Mouse (Mus musculus) midbrain, embryonic 14.5 days (tissue): ENCODE results near the gene Anks3. TPM values are rescaled to one million over a fixed set of nuclear protein-coding genes. Genes with fewer than 3 reads are reported as not detected.
A peak's percentile ranks its signal among the peaks of the same experiment; 100 is the strongest.

ENCODE experiments used
- ATAC-seq: fragments of 200-750 bp; cut with Nextera tagmentation; 2 replicates; pipeline ENCODE4 v1.8.0; 2017; ENCODE audit warnings: moderate number of reproducible peaks, moderate library complexity; ENCODE audit not compliant: low FRiP score, low TSS enrichment
- DNase-seq: peaks from one replicate; pipeline ENCODE4 v3.0.0-alpha.2; 2015
- H3K27ac ChIP-seq: fragments of 300-500 bp; sonication (generic); replicated peaks from 2 replicates; pipeline ENCODE4 v1.5.1; 2014; ENCODE audit warnings: mild to moderate bottlenecking, low read depth, low read length, moderate library complexity
- H3K27me3 ChIP-seq: fragments of 300-500 bp; sonication (generic); 2 replicates; pipeline ENCODE4 v1.6.1; 2014; ENCODE audit warnings: low read length, control low read depth, mixed read lengths; ENCODE audit not compliant: control insufficient read depth, insufficient read depth
- H3K36me3 ChIP-seq: fragments of 300-500 bp; sonication (generic); 2 replicates; pipeline ENCODE4 v1.6.1; 2014; ENCODE audit warnings: low read length, control low read depth; ENCODE audit not compliant: control insufficient read depth, insufficient read depth
- H3K4me1 ChIP-seq: fragments of 300-500 bp; sonication (generic); 2 replicates; pipeline ENCODE4 v1.6.1; 2014; ENCODE audit warnings: mild to moderate bottlenecking, antibody characterized with exemption, low read length, control low read depth; ENCODE audit not compliant: control insufficient read depth, insufficient read depth
- H3K4me2 ChIP-seq: fragments of 300-500 bp; sonication (generic); 2 replicates; pipeline ENCODE4 v1.6.1; 2014; ENCODE audit warnings: mild to moderate bottlenecking, low read length, moderate library complexity
- H3K4me3 ChIP-seq: fragments of 300-500 bp; sonication (generic); replicated peaks from 2 replicates; pipeline ENCODE4 v1.5.1; 2014; ENCODE audit warnings: low read depth, low read length
- H3K9ac ChIP-seq: fragments of 300-500 bp; sonication (generic); replicated peaks from 2 replicates; pipeline ENCODE4 v1.6.1; 2014; ENCODE audit warnings: mild to moderate bottlenecking, low read length, moderate library complexity
- H3K9me3 ChIP-seq: fragments of 300-500 bp; sonication (generic); 2 replicates; pipeline ENCODE4 v1.6.1; 2016; ENCODE audit warnings: low read length, control low read depth, mixed read lengths; ENCODE audit not compliant: control insufficient read depth
- WGBS: fragments of 180-500 bp; shearing (Covaris S2); extraction: QIAGEN DNeasy Blood & Tissue Kit; methylation state at CpG from one replicate; pipeline ENCODE4 v1.1.7; 2014; 5-methylcytosine and 5-hydroxymethylcytosine counted together
- polyA plus RNA-seq: library from polyadenylated mRNA; unstranded; fragments of >200 nt; fragmentation: Nextera tagmentation; extraction: Ambion mirVana; gene quantifications from 2 replicates; pipeline ENCODE4 v1.2.1, GENCODE M21; 2014

The Anks3 gene
- polyA plus RNA-seq, 1 experiment from 2014 or later, result 70.6 TPM

- Histone ChIP-seq H3K4me2 (no peak overlapping the region), H3K4me1 (no peaks in the 10 kb centered on the region), H3K36me3 (peaks cover 72% of the 10 kb centered on the region), H3K9ac (no peak overlapping the region), H3K9me3 (no peaks in the 10 kb centered on the region), H3K27ac (no peak overlapping the region), H3K4me3 (no peak overlapping the region), H3K27me3 (no peaks in the 10 kb centered on the region)
- 89% methylated on average over 3 of the region's 3 CpGs for WGBS
- ATAC-seq (no peak), DNase-seq (no peak)
Measured at GRCm38 (mm10) chr16:4956609-4957008, 7.4 kb downstream of the Anks3 start.

- Histone ChIP-seq H3K9ac (no peak overlapping the region), H3K4me2 (no peak overlapping the region), H3K9me3 (no peaks in the 10 kb centered on the region), H3K27me3 (no peaks in the 10 kb centered on the region), H3K36me3 (peaks cover 88% of the 10 kb centered on the region), H3K4me1 (no peaks in the 10 kb centered on the region), H3K27ac (no peak overlapping the region), H3K4me3 (no peak overlapping the region)
- ATAC-seq (no peak), DNase-seq (no peak)
- 85% methylated on average over 4 of the region's 4 CpGs for WGBS
Measured at GRCm38 (mm10) chr16:4947378-4947777, 16.6 kb downstream of the Anks3 start.

DNA sequence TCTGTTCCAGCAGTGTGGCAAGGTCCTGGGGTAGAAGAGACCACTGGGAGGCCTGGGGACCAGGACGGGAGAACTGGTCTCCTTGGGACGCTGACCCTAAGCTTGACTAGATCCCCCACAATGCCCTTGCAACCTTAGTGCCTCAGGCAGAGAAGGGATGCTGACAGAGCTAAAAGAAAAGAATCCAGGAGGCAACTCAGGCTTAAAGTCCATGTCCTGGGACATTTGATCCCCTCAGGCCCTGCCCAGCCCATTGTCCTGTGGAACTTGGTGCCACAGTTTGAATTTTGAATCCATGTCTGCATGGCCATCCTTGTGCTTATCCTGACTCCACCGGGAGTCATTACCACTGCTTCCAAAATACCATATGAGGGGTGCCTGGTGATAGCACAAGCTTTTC lies 17.9 kb downstream of the Anks3 start:
- Histone ChIP-seq H3K4me2 (no peak overlapping the region), H3K9me3 (no peaks in the 10 kb centered on the region), H3K4me3 (no peak overlapping the region), H3K27me3 (no peaks in the 10 kb centered on the region), H3K9ac (no peak overlapping the region), H3K27ac (no peak overlapping the region), H3K36me3 (peaks cover 88% of the 10 kb centered on the region), H3K4me1 (no peaks in the 10 kb centered on the region)
- no peak for DNase-seq
- 95% methylated on average over 3 of the region's 3 CpGs for WGBS
- ATAC-seq, result no peak

DNA sequence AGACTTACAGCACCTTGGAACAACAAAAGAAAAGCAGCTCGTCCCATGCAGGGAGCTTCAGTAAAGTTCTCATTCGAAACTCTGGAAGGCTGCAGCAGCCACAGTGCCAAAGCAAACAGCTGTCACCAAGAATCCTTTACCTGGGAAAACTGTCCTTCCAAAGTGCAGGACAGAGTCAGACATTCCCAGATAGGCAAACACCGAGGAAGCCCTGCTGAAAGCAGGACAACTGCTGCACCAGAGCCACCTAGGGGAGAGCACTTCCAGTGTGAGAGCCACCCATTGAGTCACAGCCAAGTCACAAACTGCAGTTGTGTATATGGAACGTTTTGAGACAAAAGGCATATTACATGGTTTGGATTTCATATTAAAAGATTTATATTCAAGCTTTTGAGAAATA lies 18.6 kb downstream of the Anks3 start:
- ATAC-seq (no peak), DNase-seq (no peak)
- Histone ChIP-seq H3K9me3 (no peaks in the 10 kb centered on the region), H3K4me3 (no peak overlapping the region), H3K4me2 (no peak overlapping the region), H3K36me3 (peaks cover 91% of the 10 kb centered on the region), H3K9ac (no peak overlapping the region), H3K27ac (no peak overlapping the region), H3K27me3 (no peaks in the 10 kb centered on the region), H3K4me1 (no peaks in the 10 kb centered on the region; the same call in 1 of the 2 replicates)
- 82% methylated on average over 4 of the region's 4 CpGs for WGBS

DNA sequence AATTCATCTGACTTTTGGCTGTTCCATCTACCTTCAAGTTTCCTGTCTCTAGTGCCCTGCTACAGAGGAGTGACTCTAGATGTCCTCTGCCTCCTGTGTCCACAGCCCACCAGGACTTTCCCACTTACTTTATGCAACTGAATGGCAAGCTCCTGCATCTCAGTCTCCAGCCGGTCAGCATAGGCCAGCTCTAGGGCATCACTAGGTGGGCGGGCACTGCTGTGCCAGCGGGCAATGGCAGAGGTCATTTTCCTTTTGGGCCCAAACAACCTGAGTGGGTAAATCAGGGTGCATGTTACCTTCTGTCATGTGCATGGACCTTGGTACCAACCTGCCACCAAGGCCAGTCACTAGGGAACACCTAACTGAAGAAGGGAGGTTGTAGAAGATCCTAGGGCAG lies 20.6 kb downstream of the Anks3 start:
- no peak overlapping the region for H3K9ac ChIP-seq
- no peaks in the 10 kb centered on the region for H3K9me3 ChIP-seq
- H3K27me3 ChIP-seq, result no peaks in the 10 kb centered on the region
- H3K27ac ChIP-seq, result no peak overlapping the region
- no peak overlapping the region for H3K4me3 ChIP-seq
- DNase-seq (no peak), ATAC-seq (no peak)
- no peak overlapping the region for H3K4me2 ChIP-seq
- peaks cover 81% of the 10 kb centered on the region for H3K36me3 ChIP-seq
- H3K4me1 ChIP-seq, result peaks cover 9% of the 10 kb centered on the region
- 97% methylated on average over 3 of the region's 3 CpGs for WGBS

DNA sequence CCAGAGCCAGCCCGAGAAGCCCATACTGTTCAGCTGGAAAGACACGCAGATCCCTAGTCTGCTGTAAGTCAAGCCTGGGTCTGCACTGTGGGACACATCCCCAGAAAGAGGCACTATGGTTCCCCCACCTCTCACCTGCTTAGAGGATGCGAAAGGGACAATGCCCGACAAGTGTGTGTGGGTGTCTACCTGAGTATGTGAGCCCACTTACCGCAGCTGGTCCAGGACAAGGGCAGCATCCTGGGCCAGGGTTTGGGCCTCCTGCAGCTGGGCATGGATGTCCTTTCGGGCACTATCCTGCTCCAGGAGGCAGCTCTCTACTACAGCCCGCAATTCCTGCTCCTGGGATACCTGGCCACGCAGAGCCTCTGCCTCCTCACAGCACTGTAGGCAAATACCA lies 21.1 kb downstream of the Anks3 start:
- H3K9ac ChIP-seq, result no peak overlapping the region
- H3K9me3 ChIP-seq, result no peaks in the 10 kb centered on the region
- 96% methylated on average over 8 of the region's 8 CpGs for WGBS
- peaks cover 75% of the 10 kb centered on the region for H3K36me3 ChIP-seq
- H3K4me3 ChIP-seq, result no peak overlapping the region
- DNase-seq, result no peak
- no peak overlapping the region for H3K4me2 ChIP-seq
- peaks cover 9% of the 10 kb centered on the region for H3K4me1 ChIP-seq
- no peak overlapping the region for H3K27ac ChIP-seq
- H3K27me3 ChIP-seq, result no peaks in the 10 kb centered on the region
- ATAC-seq, result no peak

DNA sequence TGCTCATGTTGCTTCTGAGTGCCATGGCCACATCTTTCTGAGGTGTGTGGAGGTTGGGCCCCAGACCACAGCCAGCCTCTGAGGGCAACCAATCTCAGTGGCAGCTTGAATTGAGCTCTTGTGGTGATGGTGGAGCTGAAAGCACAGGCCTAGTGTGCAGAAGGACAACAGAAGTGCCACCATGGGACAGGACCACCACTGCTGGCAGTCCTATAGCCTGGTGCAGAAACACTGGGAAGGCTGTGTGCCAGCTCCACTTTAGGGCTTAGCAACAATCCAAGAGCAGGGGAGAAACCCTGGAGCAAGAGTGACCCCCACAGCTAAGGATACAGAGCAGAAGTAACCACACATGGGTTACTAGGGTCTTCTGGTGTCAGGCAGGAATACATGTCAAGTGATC lies 23.0 kb downstream of the Anks3 start:
- H3K4me2 ChIP-seq, result no peak overlapping the region
- H3K9ac ChIP-seq, result no peak overlapping the region
- peaks cover 9% of the 10 kb centered on the region for H3K4me1 ChIP-seq
- DNase-seq, result no peak
- no peak for ATAC-seq
- H3K27me3 ChIP-seq, result no peaks in the 10 kb centered on the region
- no peak overlapping the region for H3K27ac ChIP-seq
- H3K9me3 ChIP-seq, result no peaks in the 10 kb centered on the region
- H3K4me3 ChIP-seq, result no peak overlapping the region
- H3K36me3 ChIP-seq, result peaks cover 74% of the 10 kb centered on the region

DNA sequence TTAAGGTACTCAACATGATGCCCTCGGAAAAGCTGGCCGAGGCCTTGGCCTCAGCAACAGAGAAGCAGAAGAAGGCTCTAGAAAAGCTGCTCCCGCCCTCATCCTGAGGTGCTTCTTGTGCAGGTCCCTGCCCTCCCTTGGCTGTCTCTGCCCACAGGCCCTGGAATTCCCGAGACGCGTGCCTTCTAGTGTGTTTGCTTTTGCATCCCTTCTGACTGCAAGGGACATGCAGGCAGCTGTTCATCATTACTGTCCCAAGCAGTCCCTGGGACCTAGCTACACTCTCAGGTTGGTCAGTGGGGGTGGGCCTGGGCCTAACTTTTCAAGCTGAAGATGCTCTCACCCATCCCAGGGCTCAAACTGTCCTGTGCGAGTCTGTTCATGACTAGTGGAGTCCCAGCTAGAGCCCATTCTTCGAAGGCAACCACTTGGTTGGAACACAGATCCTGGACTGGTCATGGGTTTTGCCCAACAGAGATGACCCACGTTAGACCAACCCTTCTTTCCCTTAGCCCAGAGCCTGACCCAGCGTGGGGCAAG lies 23.6 kb downstream of the Anks3 start:
- peaks cover 75% of the 10 kb centered on the region for H3K36me3 ChIP-seq
- no peak overlapping the region for H3K27ac ChIP-seq
- DNase-seq (no peak), ATAC-seq (no peak)
- peak overlapping the region; percentile 93 for H3K4me2 ChIP-seq
- 94% methylated on average over 10 of the region's 10 CpGs for WGBS
- no peaks in the 10 kb centered on the region for H3K9me3 ChIP-seq
- peaks cover 9% of the 10 kb centered on the region for H3K4me1 ChIP-seq
- no peak overlapping the region for H3K9ac ChIP-seq
- peak overlapping the region; percentile 72; the same call in 1 of the 2 replicates for H3K4me3 ChIP-seq
- H3K27me3 ChIP-seq, result no peaks in the 10 kb centered on the region

DNA sequence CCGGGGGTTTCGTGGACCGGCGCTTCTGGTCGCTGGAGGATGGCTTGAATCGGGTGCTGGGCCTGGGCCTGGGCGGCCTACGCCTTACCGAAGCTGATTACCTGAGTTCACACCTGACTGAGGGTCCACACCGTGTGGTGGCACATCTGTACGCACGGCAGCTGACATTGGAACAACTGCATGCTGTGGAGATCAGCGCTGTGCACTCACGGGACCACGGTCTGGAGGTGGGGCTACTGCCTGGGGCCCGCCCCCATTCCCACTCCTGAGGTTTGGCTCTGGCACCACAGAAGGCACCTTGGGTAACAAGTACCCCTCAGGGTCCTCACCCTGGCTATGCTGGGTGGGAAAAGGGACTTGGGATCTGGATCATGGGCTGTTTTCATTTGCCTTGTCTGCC lies 24.6 kb downstream of the Anks3 start:
- H3K9ac ChIP-seq, result peak overlapping the region; percentile 78
- peaks cover 76% of the 10 kb centered on the region for H3K36me3 ChIP-seq
- no peaks in the 10 kb centered on the region for H3K9me3 ChIP-seq
- ATAC-seq (peak; percentile 66), DNase-seq (peak; percentile 54)
- peak overlapping the region; percentile 78 for H3K27ac ChIP-seq
- peaks cover 9% of the 10 kb centered on the region for H3K4me1 ChIP-seq
- WGBS, result 3% methylated on average over 16 of the region's 16 CpGs
- no peaks in the 10 kb centered on the region for H3K27me3 ChIP-seq
- peak overlapping the region; percentile 72 for H3K4me3 ChIP-seq
- H3K4me2 ChIP-seq, result peak overlapping the region; percentile 93
